Comparison of ENCODE assay signal across 21 mouse cellular contexts in the genomic region with DNA sequence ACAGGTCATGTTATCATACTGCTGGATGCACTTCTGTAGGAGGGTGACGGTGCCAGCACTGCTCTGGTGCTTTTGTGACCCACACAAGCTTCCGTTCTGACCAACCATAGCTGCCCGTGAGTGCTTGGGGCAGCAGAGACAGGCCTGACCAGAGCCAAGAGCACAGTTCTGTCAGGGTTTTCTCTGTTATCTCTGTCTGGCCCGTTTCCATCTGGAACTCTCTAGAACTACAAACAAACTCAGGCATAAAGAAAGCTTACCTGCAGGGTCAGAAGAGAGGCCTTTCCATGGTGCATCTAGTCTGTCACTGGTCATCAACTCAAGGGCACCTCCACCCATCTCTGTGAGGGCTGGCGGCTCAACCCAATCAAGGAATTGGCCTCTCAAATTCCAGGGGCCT.
A peak's percentile ranks its signal among the peaks of the same experiment; 100 is the strongest.
DNase-seq lines count a peak whose midpoint lies in the region; ATAC-seq and TF ChIP-seq lines count a peak whose summit lies in the region.
"Had no signal": no experiment of that assay in that cellular context is flagged by ENCODE, and none has a peak within 500 bp of the region (broad histone marks: within the 10 kb centered on the region; RNA-seq: fewer than 3 reads in every experiment).

No protein-coding gene starts in this region.

- H3K4me3 ChIP-seq in heart, postnatal 0 days (ENCODE audit: low read depth, low read length), result no peak overlapping the region
- no peak overlapping the region for H3K4me3 ChIP-seq in heart, embryonic 11.5 days (ENCODE audit: low read depth, low read length)
- H3K4me3 ChIP-seq: embryonic facial prominence, embryonic 15.5 days; erythroblast, embryonic 14.5 days; forebrain, embryonic 10.5 days; gastrocnemius, adult 2 months; heart, embryonic 15.5 days; hindbrain, embryonic 10.5 days; intestine, embryonic 15.5 days had no signal

- WGBS in heart, postnatal 0 days, result 47% methylated on average over 5 of the region's 5 CpGs
- 80% methylated on average over 5 of the region's 5 CpGs for WGBS in heart, embryonic 11.5 days (ENCODE audit: insufficient replicate concordance)

- ATAC-seq in heart, postnatal 0 days (ENCODE audit: insufficient read depth, low read depth), result peak; percentile 45; the same call in 1 of the 2 replicates
- ATAC-seq in heart, embryonic 11.5 days (replicated peaks; ENCODE audit: insufficient number of reproducible peaks, low FRiP score, low TSS enrichment), result no peak
- ATAC-seq: forebrain, embryonic 14.5 days; intestine, embryonic 15.5 days had no signal

- peaks cover 6% of the 10 kb centered on the region for H3K4me1 ChIP-seq in heart, postnatal 0 days (ENCODE audit: control insufficient read depth, insufficient read depth)
- H3K4me1 ChIP-seq in heart, embryonic 11.5 days (ENCODE audit: control insufficient read depth, insufficient read depth, low read length), result peaks cover 3% of the 10 kb centered on the region; the same call in 1 of the 2 replicates
- H3K4me1 ChIP-seq: embryonic facial prominence, embryonic 15.5 days; intestine, embryonic 15.5 days had no signal

- TF ChIP-seq EP300 in heart, postnatal 0 days (IDR thresholded peaks at IDR 0.05; ENCODE audit: low read depth), result no peak

- no peak overlapping the region for H3K9ac ChIP-seq in heart, postnatal 0 days (replicated peaks; ENCODE audit: low read depth, low read length)
- H3K9ac ChIP-seq in heart, embryonic 11.5 days (ENCODE audit: low read depth, low read length), result no peak overlapping the region
- H3K9ac ChIP-seq: embryonic facial prominence, embryonic 15.5 days; heart, embryonic 15.5 days; hindbrain, embryonic 14.5 days; intestine, embryonic 15.5 days had no signal

- intact Hi-C loops in left cerebral cortex, postnatal 36 days (cut with DNase I), result no loop called here

- peak; percentile 29 for DNase-seq in adrenal gland, postnatal 14 days
- no peak for DNase-seq in adrenal gland, postnatal 4 days (ENCODE audit: low spot score in 2 of 2)
- no peak for DNase-seq in heart, postnatal 0 days (ENCODE audit: low spot score)
- peak; percentile 10 for DNase-seq in lung, postnatal 36 days
- no peak for DNase-seq in lung, adult 18-20 months
- DNase-seq in left cerebral cortex, postnatal 36 days (ENCODE audit: low spot score in 2 of 2), result no peak
- DNase-seq: cerebellum, adult 11 months; cerebellum, adult 8-10 months; cerebellum, postnatal 14 days; embryo, embryonic 11 days; gastrocnemius, adult 2 months; gastrocnemius, postnatal 25 days had no signal

- TF ChIP-seq CTCF in heart, postnatal 0 days (IDR thresholded peaks at IDR 0.05; ENCODE audit: low read depth), result no peak

- H3K27me3 ChIP-seq in heart, postnatal 0 days (ENCODE audit: control insufficient read depth, insufficient read depth, low read length), result no peaks in the 10 kb centered on the region
- no peaks in the 10 kb centered on the region for H3K27me3 ChIP-seq in heart, embryonic 11.5 days (ENCODE audit: control insufficient read depth, insufficient read depth, low read length)
- H3K27me3 ChIP-seq: embryonic facial prominence, embryonic 15.5 days; heart, embryonic 15.5 days; intestine, embryonic 15.5 days had no signal

- no peak overlapping the region for H3K4me2 ChIP-seq in heart, postnatal 0 days (ENCODE audit: low read depth, low read length)
- H3K4me2 ChIP-seq in heart, embryonic 11.5 days, result no peak overlapping the region
- H3K4me2 ChIP-seq: embryonic facial prominence, embryonic 15.5 days; heart, embryonic 15.5 days; hindbrain, embryonic 14.5 days; intestine, embryonic 15.5 days had no signal

- H3K27ac ChIP-seq in heart, postnatal 0 days (ENCODE audit: low read depth), result no peak overlapping the region
- H3K27ac ChIP-seq in heart, embryonic 11.5 days (ENCODE audit: low read depth, low read length), result no peak overlapping the region
- H3K27ac ChIP-seq: embryonic facial prominence, embryonic 15.5 days; gastrocnemius, adult 2 months; heart, embryonic 15.5 days; hindbrain, embryonic 10.5 days; hindbrain, embryonic 14.5 days; intestine, embryonic 15.5 days had no signal

- H3K9me3 ChIP-seq in heart, postnatal 0 days (replicated peaks; ENCODE audit: control insufficient read depth, low read length), result no peaks in the 10 kb centered on the region
- H3K9me3 ChIP-seq in heart, embryonic 11.5 days (replicated peaks; ENCODE audit: control insufficient read depth, low read length), result no peaks in the 10 kb centered on the region
- H3K9me3 ChIP-seq: embryonic facial prominence, embryonic 15.5 days; forebrain, embryonic 10.5 days; heart, embryonic 15.5 days; hindbrain, embryonic 10.5 days; intestine, embryonic 15.5 days had no signal

- no peaks in the 10 kb centered on the region for H3K36me3 ChIP-seq in heart, postnatal 0 days (replicated peaks; ENCODE audit: control insufficient read depth, insufficient read depth, low read length)
- H3K36me3 ChIP-seq in heart, embryonic 11.5 days (ENCODE audit: control insufficient read depth, insufficient read depth, low read length), result no peaks in the 10 kb centered on the region
- H3K36me3 ChIP-seq: embryonic facial prominence, embryonic 15.5 days; forebrain, embryonic 10.5 days; heart, embryonic 15.5 days; hindbrain, embryonic 10.5 days; intestine, embryonic 15.5 days had no signal

Comparison
In these comparisons a context has a peak if more than half of its experiments do, and no peak if none do; other contexts are left out.
1. DNase-seq: peak in adrenal gland, postnatal 14 days (single experiment) and lung, postnatal 36 days (single experiment); none in adrenal gland, postnatal 4 days (0 of 2), heart, postnatal 0 days (single experiment), lung, adult 18-20 months (0 of 2) and left cerebral cortex, postnatal 36 days (0 of 2).